7 mouse cellular contexts compared by ENCODE assay signal in genomic region chr13:74493911-74494679, GRCm38 (mm10). TPM values are rescaled to one million over a fixed set of nuclear protein-coding genes. Genes with fewer than 3 reads are reported as not detected.
A peak's percentile ranks its signal among the peaks of the same experiment; 100 is the strongest.
DNase-seq lines count a peak whose midpoint lies in the region; ATAC-seq lines count a peak whose summit lies in the region.

TSS of gene Zfp825 (minus strand) at chr13:74493992.

- no peaks in the 10 kb centered on the region for H3K36me3 ChIP-seq in intestine, embryonic 15.5 days
- H3K36me3 ChIP-seq in midbrain, embryonic 10.5 days: peaks cover 3% of the 10 kb centered on the region; the same call in 1 of the 2 replicates

- peak; percentile 82 for DNase-seq in adrenal gland, adult 2 months
- peak; percentile 41 for DNase-seq in embryo, embryonic 11.5 days (ENCODE audit: low read depth, low spot score)
- peak; percentile 40 to 61 for DNase-seq in gastrocnemius, postnatal 36 days
- peak; percentile 71 to 91 for DNase-seq in left cerebral cortex, postnatal 25 days (ENCODE audit: low spot score in 2 of 2)
- DNase-seq in midbrain, embryonic 10.5 days (ENCODE audit: low spot score): peak; percentile 80
- peak; percentile 68 for DNase-seq in right cerebral cortex, postnatal 4 days

- H3K4me3 ChIP-seq in intestine, embryonic 15.5 days (replicated peaks): peak within 1 kb of the TSS; percentile 51
- peak within 1 kb of the TSS; percentile 72 for H3K4me3 ChIP-seq in midbrain, embryonic 10.5 days

- WGBS in intestine, embryonic 15.5 days: 0% methylated on average over 23 of the region's 23 CpGs
- under 1% methylated on average over 23 of the region's 23 CpGs for WGBS in midbrain, embryonic 10.5 days

- no peaks in the 10 kb centered on the region for H3K4me1 ChIP-seq in intestine, embryonic 15.5 days (replicated peaks)
- H3K4me1 ChIP-seq in midbrain, embryonic 10.5 days: peaks cover 13% of the 10 kb centered on the region

- no peaks in the 10 kb centered on the region for H3K27me3 ChIP-seq in intestine, embryonic 15.5 days (replicated peaks)
- no peaks in the 10 kb centered on the region for H3K27me3 ChIP-seq in midbrain, embryonic 10.5 days (ENCODE audit: low read depth, poor library complexity, severe bottlenecking)

- intact Hi-C loops in gastrocnemius, postnatal 36 days (cut with DNase I): no loop called here
- intact Hi-C loops in left cerebral cortex, postnatal 25 days (cut with DNase I): no loop called here

- no peaks in the 10 kb centered on the region for H3K9me3 ChIP-seq in intestine, embryonic 15.5 days
- no peaks in the 10 kb centered on the region for H3K9me3 ChIP-seq in midbrain, embryonic 10.5 days (replicated peaks)

- peak within 1 kb of the TSS; percentile 87 for H3K27ac ChIP-seq in intestine, embryonic 15.5 days
- peak within 1 kb of the TSS; percentile 91 for H3K27ac ChIP-seq in midbrain, embryonic 10.5 days (replicated peaks)

- ATAC-seq in intestine, embryonic 15.5 days: peak; percentile 99

- H3K9ac ChIP-seq in intestine, embryonic 15.5 days: peak within 1 kb of the TSS; percentile 61

- peak within 1 kb of the TSS; percentile 86 for H3K4me2 ChIP-seq in intestine, embryonic 15.5 days (replicated peaks)

RNA-seq across cellular contexts. Expression of gene Zfp825, which starts in this region (rescaled TPM):
- total RNA-seq in adrenal gland, adult 2 months (2021): 1 to 10 TPM; 8.9 to 9.9 TPM
- 0.10 TPM in 2 replicates for polyA plus RNA-seq in adrenal gland, adult 2 months (2012; rRNA removed)
- total RNA-seq in gastrocnemius, postnatal 36 days (2021): 1 to 10 TPM; 5.2 to 6.2 TPM
- 14.3 and 16.2 TPM in 2 replicates for polyA plus RNA-seq in intestine, embryonic 15.5 days (2015; fragmentation: Nextera tagmentation; extraction: Ambion mirVana)
- total RNA-seq in left cerebral cortex, postnatal 25 days (2021): 1 to 10 TPM; 7.0 to 7.1 TPM
- 20.2 and 21.2 TPM in 2 replicates for polyA plus RNA-seq in midbrain, embryonic 10.5 days (2016; fragmentation: Nextera tagmentation; extraction: Ambion mirVana)

Comparison
In these comparisons a context has a peak if more than half of its experiments do, and no peak if none do; other contexts are left out.
1. Peak in every context shown above with its lines: DNase-seq, ATAC-seq, H3K4me3 ChIP-seq and H3K27ac ChIP-seq.
2. RNA of gene Zfp825 (polyA plus RNA-seq): 20.2 to 21.2 TPM in midbrain, embryonic 10.5 days and 14.3 to 16.2 TPM in intestine, embryonic 15.5 days; 0.10 TPM in adrenal gland, adult 2 months; every median in the first group is over 10 times any median in the second.